Mouse (Mus musculus) liver, embryonic 14.5 days (tissue): Measurements from ENCODE around the gene 2410004B18Rik. TPM values are rescaled to one million over a fixed set of nuclear protein-coding genes. Genes with fewer than 3 reads are reported as not detected.

Experiments used
- ATAC-seq: fragments of 200-750 bp; cut with Nextera tagmentation; 2 replicates; pipeline ENCODE4 v1.8.0; 2017; ENCODE audit warnings: moderate number of reproducible peaks, mild to moderate bottlenecking, moderate library complexity; ENCODE audit not compliant: insufficient read depth
- DNase-seq, 3 experiments: peaks; one replicate each; pipeline ENCODE4 v3.0.0-alpha.2; 2012 to 2013; ENCODE audit warnings: low read depth in 3 of 3, low spot score in 3 of 3
- H3K27ac ChIP-seq: fragments of 300-500 bp; sonication (generic); 2 replicates; pipeline ENCODE4 v1.5.1; 2014; ENCODE audit warnings: moderate library complexity, mild to moderate bottlenecking, control low read depth, inconsistent platforms
- H3K27me3 ChIP-seq: fragments of 300-500 bp; sonication (generic); 2 replicates; pipeline ENCODE4 v1.6.1; 2014; ENCODE audit warnings: mild to moderate bottlenecking, low read length, moderate library complexity; ENCODE audit not compliant: control insufficient read depth, insufficient read depth
- H3K36me3 ChIP-seq: fragments of 300-500 bp; sonication (generic); replicated peaks from 2 replicates; pipeline ENCODE4 v1.6.1; 2014; ENCODE audit warnings: low read depth; ENCODE audit not compliant: control insufficient read depth, insufficient read depth
- H3K4me1 ChIP-seq, 2 experiments: fragments of 200-500 bp in 1 of 2; fragments of 300-500 bp in 1 of 2; sonication (generic) in 1 of 2; replicated peaks; 2 replicates each; pipeline ENCODE4 v1.6.1; 2012 to 2014; ENCODE audit warnings: antibody characterized with exemption in 1 of 2, inconsistent platforms in 1 of 2, low read length in 1 of 2; ENCODE audit not compliant: control insufficient read depth in 2 of 2, insufficient read depth in 2 of 2
- H3K4me2 ChIP-seq: fragments of 300-500 bp; sonication (generic); 2 replicates; pipeline ENCODE4 v1.6.1; 2014; ENCODE audit warnings: low read depth, mild to moderate bottlenecking, control low read depth, moderate library complexity
- H3K4me3 ChIP-seq, 2 experiments: fragments of 200-500 bp in 1 of 2; fragments of 300-500 bp in 1 of 2; sonication (generic) in 1 of 2; 2 replicates each; pipeline ENCODE4 v1.5.1; 2012 to 2014; ENCODE audit warnings: low read depth in 2 of 2, low read length in 2 of 2, mild to moderate bottlenecking in 2 of 2, control low read depth in 1 of 2, inconsistent platforms in 1 of 2, moderate library complexity in 1 of 2; ENCODE audit not compliant: insufficient read depth in 1 of 2
- H3K9ac ChIP-seq: fragments of 300-500 bp; sonication (generic); replicated peaks from 2 replicates; pipeline ENCODE4 v1.6.1; 2014; ENCODE audit warnings: mild to moderate bottlenecking, control low read depth, moderate library complexity
- H3K9me3 ChIP-seq: fragments of 300-500 bp; sonication (generic); 2 replicates; pipeline ENCODE4 v1.6.1; 2016; ENCODE audit warnings: low read length, mixed read lengths; ENCODE audit not compliant: control insufficient read depth
- CTCF ChIP-seq: IDR thresholded peaks from 2 replicates; pipeline ENCODE4 v1.5.1; 2016; ENCODE audit warnings: antibody characterized with exemption, low read depth, control low read depth
- EP300 ChIP-seq: IDR thresholded peaks from 2 replicates; pipeline ENCODE4 v1.6.1; 2016; ENCODE audit warnings: antibody characterized with exemption, low read depth
- WGBS: fragments of 180-500 bp; shearing (Covaris S2); extraction: QIAGEN DNeasy Blood & Tissue Kit; methylation state at CpG from one replicate; pipeline ENCODE4 v1.1.7; 2014; ENCODE audit not compliant: insufficient replicate concordance; 5-methylcytosine and 5-hydroxymethylcytosine counted together
- polyA plus RNA-seq, 2 experiments: library from polyadenylated mRNA; depleted of rRNA in 1 of 2; stranded (reverse) in 1 of 2; unstranded in 1 of 2; fragments of >200 nt; fragmentation: Nextera tagmentation in 1 of 2; extraction: Ambion mirVana in 1 of 2; gene quantifications; 2 replicates each; pipeline versions ENCODE4 v1.2.1 to v1.2.3; 2012 to 2014

The 2410004B18Rik gene
- polyA plus RNA-seq, 2 experiments, result 7.8 to 17.4 TPM

GRCm38 (mm10) chr3:145991976-145992730 is 54.3 kb downstream of the 2410004B18Rik start:
- 70% methylated on average over 10 of the region's 10 CpGs for WGBS
- Histone ChIP-seq H3K4me1 (0 out of 4 replicates have a peak, but pooled peaks cover 0 to 2% of the 10 kb centered on the region in 2 experiments), H3K36me3 (no peaks in the 10 kb centered on the region), H3K9me3 (no peaks in the 10 kb centered on the region), H3K9ac (no peak overlapping the region), H3K27me3 (peaks cover 17% of the 10 kb centered on the region), H3K4me2 (no peak overlapping the region), H3K27ac (no peak overlapping the region), H3K4me3 (no peak overlapping the region)
- DNase-seq, result no peak
- TF ChIP-seq CTCF, result no peak
- TF ChIP-seq EP300, result no peak
- no peak for ATAC-seq

- no peak overlapping the region for H3K27ac ChIP-seq
- DNase-seq, result no peak
- 66% methylated on average over 10 of the region's 10 CpGs for WGBS
These were observed 55.0 kb downstream of the 2410004B18Rik start for GRCm38 (mm10) chr3:145992796-145993195.

GRCm38 (mm10) chr3:145993481-145994201 is 55.8 kb downstream of the 2410004B18Rik start:
- H3K4me2 ChIP-seq, result no peak overlapping the region
- H3K36me3 ChIP-seq, result no peaks in the 10 kb centered on the region
- TF ChIP-seq EP300 (no peak), CTCF (no peak)
- no peak overlapping the region for H3K4me3 ChIP-seq
- no peak for ATAC-seq
- peaks cover 3% of the 10 kb centered on the region for H3K27me3 ChIP-seq
- WGBS, result 56% methylated on average over 14 of the region's 14 CpGs
- H3K9ac ChIP-seq, result no peak overlapping the region
- no peaks in the 10 kb centered on the region for H3K9me3 ChIP-seq
- H3K4me1 ChIP-seq, result 0 out of 4 replicates have a peak, but pooled peaks cover 0 to 2% of the 10 kb centered on the region in 2 experiments
- no peak for DNase-seq
- no peak overlapping the region for H3K27ac ChIP-seq

More at GRCm38 (mm10) chr3:145992796-145993195, 55.0 kb downstream of the 2410004B18Rik start:
- H3K4me3 ChIP-seq, result no peak overlapping the region
- ATAC-seq, result no peak
- H3K36me3 ChIP-seq, result no peaks in the 10 kb centered on the region
- no peaks in the 10 kb centered on the region for H3K9me3 ChIP-seq
- 0 out of 4 replicates have a peak, but pooled peaks cover 0 to 2% of the 10 kb centered on the region in 2 experiments for H3K4me1 ChIP-seq
- TF ChIP-seq CTCF (no peak), EP300 (no peak)
- peaks cover 11% of the 10 kb centered on the region for H3K27me3 ChIP-seq
- H3K4me2 ChIP-seq, result no peak overlapping the region
- no peak overlapping the region for H3K9ac ChIP-seq

Other genes starting within 250 kb of the 2410004B18Rik start
- gene Ddah1, start 179.3 kb upstream of the 2410004B18Rik start, polyA plus RNA-seq (2012; rRNA removed), result 15.6 and 15.8 TPM in 2 replicates
- gene Ddah1, start 179.3 kb upstream of the 2410004B18Rik start, polyA plus RNA-seq (2014; fragmentation: Nextera tagmentation; extraction: Ambion mirVana), result 31.7 and 32.1 TPM in 2 replicates
- gene Bcl10, start 15.2 kb upstream of the 2410004B18Rik start, polyA plus RNA-seq (2012; rRNA removed), result 5.8 and 7.4 TPM in 2 replicates
- 16.5 and 18.5 TPM in 2 replicates for gene Bcl10, start 15.2 kb upstream of the 2410004B18Rik start, polyA plus RNA-seq (2014; fragmentation: Nextera tagmentation; extraction: Ambion mirVana)
- 0.53 and 0.79 TPM in 2 replicates for gene Syde2, start 49.9 kb downstream of the 2410004B18Rik start, polyA plus RNA-seq (2012; rRNA removed)
- 0.68 and 0.69 TPM in 2 replicates for gene Syde2, start 49.9 kb downstream of the 2410004B18Rik start, polyA plus RNA-seq (2014; fragmentation: Nextera tagmentation; extraction: Ambion mirVana)
- gene Wdr63, start 170.1 kb downstream of the 2410004B18Rik start, polyA plus RNA-seq (2012; rRNA removed), result 0.04 TPM in 1 of 2 replicates, not detected in the other
- 0.15 and 0.32 TPM in 2 replicates for gene Wdr63, start 170.1 kb downstream of the 2410004B18Rik start, polyA plus RNA-seq (2014; fragmentation: Nextera tagmentation; extraction: Ambion mirVana)
- 0.05 and 0.11 TPM in 2 replicates for gene Mcoln3, start 179.4 kb downstream of the 2410004B18Rik start, polyA plus RNA-seq (2012; rRNA removed)
- 0.11 and 0.25 TPM in 2 replicates for gene Mcoln3, start 179.4 kb downstream of the 2410004B18Rik start, polyA plus RNA-seq (2014; fragmentation: Nextera tagmentation; extraction: Ambion mirVana)
- 4.6 and 5.9 TPM in 2 replicates for gene Mcoln2, start 211.8 kb downstream of the 2410004B18Rik start, polyA plus RNA-seq (2012; rRNA removed)
- gene Mcoln2, start 211.8 kb downstream of the 2410004B18Rik start, polyA plus RNA-seq (2014; fragmentation: Nextera tagmentation; extraction: Ambion mirVana), result 5.5 and 6.5 TPM in 2 replicates